Mouse (Mus musculus): Measurements from ENCODE around the gene Hpcal1.
"Not testable (repeated sequence)": the region's sequence is repeated elsewhere in the genome, so short reads cannot be mapped to it uniquely, and the experiment has no call there.

Hpcal1 gene

DNA sequence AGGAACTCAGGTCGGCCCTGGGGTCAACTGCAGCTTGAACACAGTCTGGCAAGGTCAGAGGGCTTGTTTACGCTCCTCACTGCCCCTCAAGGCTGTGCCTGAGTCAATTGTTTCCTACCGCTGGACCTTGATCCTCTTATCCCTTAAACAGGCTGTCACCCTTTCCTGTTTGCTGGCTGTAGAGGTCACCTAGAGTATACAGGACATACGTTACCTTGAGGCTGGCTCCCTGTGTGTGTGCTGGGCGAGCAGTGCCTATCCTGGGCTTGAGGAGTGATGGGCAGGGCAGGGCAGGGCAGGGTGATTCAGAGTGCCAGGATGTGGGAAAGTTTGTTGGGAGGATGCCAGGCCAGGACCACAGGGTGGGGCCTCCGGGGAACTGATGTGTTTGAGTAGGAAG lies 47.8 kb downstream of the Hpcal1 start:
- peak; percentile 50 for DNase-seq (ENCODE audit: low read depth, low spot score)

DNA sequence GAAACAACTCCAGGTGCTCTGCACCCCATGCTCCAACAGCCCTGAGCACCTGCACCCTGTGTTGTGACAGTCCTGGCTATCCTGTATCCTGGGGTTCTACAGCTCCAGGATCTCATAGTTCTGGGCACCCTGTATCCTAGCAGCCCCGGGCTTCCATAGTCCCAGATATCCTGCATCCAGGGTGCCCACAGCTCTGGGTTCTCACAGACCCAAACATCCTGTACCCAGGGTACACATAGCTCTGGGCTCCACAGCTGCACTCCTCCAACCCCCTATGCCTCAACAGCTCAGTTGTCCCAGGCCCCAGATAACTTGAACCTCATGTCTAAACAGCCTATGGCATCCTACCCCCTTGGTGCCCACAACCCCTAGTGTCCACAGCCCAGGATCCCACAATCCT lies 49.6 kb downstream of the Hpcal1 start:
- no peak for DNase-seq (ENCODE audit: low read depth, low spot score)

DNA sequence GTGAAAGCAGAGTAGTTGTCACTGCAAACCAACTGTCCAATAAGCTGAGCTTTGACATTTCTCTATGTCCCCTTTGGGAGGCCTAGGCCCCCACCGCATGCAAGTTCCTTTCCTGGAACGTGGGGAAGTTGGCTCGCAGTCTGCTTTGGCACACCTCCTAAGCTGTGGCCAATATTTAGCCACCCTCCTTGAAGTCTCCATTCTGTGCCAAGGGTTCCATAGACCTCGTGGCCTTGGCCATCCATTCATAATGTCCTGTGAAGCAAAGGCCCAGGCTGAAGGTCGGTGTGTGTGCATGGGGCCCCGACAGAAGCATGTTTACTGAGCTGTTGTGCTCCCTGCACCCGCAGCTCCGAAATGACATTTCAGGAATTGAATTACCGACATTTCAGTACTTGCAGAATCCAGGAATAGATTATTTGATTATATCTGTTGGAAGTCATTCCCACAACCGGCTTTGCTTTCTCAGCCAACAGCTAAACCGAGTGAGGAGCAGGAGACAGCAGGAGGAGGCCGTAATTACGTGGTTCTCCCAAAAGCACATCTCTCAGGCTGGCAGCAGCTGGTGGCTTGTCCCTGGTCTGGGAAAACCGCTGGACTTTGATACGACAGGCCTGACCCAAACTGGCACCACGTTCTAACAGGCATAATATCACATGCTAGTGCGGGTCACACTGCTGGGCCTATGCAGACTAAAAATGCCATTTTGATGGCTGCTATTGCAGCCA lies 51.1 kb downstream of the Hpcal1 start:
- DNase-seq (ENCODE audit: low read depth, low spot score): no peak

DNA sequence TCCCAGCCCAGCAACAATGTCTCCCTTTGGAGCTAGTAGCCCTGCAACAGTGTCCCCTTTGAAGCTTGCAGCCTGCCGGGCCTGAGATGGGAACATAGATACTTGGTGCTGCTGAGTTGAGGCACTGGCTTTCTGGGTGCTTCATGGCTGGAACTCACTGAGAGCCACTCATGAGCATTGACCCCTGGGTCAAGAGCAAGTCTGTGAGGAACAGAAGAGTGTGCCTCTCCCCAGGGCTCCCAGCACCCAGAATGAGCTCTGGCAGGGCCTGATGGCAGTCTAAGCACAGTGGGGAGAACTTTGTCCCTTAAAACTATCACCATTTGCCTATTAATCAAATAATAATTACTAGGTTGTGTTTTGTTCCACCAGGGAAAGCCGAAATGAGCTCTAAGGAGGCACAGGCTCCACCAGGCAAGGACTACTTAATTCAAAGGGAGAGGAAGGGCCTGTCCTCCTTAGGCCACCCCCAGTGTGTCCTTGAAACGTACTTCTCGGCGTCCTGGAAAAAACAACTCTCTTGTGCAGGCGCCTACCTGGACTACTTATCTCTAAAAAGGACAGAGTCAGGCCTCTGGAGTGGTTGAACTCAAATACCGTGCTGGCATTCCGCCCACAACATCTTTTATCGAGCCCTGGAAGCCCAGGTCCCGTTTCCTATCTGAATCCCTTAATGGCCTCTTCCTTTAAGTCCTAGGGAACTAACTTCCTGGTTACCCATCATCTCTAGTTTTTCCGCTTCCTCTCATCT lies 52.1 kb downstream of the Hpcal1 start:
- no peak for DNase-seq (ENCODE audit: low read depth, low spot score)

DNA sequence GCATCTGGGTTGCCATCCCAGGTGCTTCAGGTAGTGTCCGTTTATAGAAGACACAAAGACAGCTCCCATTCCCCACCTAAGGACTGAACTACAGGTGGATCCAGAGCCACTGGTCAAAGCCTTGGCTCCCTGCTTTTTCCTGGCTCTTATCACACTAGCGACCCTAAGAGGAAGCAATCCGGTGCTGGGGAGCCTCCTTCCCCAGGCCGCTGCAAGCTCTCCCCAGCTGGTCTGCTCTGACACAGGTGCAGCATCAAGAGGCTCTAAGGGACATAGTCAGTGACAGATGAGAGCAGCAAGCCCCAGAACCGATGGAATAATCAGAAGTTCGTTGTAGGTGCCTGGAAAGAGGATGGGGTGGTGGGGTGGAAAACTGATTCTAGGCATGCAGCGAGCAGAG lies 54.8 kb downstream of the Hpcal1 start:
- DNase-seq (ENCODE audit: low read depth, low spot score): no peak

DNA sequence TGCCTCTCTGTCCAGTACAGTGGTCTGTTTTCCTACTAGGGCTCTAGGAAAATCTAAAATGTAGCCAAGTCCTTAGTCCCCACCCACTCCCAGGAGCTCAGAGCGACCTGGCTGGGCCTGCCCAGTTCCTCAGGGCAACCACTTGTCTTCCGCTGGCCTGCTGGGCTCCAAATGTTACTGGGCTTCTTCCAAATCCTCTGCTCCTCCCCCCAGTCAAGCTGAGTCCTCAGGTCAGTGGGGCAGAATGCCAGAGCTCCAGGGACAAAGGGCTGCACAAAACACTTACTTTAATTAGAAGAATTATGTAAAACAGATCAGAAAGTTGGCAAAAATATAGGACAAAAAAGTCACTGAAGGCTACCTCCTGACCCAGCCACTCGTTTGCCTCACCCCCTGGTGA lies 56.1 kb downstream of the Hpcal1 start:
- DNase-seq (ENCODE audit: low read depth, low spot score): no peak

DNA sequence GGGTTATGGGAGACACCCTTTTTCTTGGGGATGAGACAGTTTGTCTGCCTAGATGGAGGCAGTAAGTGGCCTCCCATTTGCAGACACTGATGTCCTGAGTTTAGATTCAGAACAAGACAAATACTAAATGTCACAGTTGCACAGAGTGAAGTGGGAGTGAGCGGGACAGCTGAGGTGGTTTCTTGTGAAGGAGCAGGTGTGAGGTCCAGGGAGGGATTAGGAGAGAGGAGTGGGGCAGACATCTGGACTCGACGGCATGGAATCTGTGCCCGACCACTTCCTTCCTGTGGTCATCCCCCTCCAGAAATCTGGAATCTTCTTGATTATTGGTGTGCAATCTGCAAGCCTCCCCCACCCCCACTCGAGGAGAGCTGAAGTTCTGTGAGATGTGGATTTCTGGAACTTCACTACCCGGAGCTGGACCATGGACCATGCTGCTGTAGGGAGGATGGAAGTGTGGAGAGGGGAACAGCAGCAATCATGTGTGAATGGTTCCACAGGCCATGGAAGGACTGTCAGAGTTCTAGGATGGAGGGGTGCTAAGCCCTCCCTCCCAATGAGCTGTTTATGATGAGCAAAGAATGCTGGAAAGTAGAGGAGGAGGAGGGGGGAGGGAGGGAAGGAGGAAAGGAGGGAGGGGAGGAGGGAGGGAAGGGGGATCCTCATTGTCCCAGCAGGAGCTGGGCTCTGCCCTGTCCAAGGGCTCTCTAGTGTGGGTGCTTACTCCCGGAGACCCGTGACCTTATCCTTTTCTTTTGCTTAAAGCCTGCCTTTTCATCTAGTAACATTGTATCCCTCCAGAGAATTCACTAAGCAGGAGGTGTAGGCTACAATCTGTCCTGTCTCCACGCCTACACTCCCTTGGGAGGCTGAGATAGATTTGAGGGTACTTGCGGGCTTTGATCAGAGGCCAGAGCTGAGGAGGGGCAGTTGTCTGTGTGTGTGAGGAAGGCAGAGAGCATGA lies 56.8 kb downstream of the Hpcal1 start:
- no peak for DNase-seq (ENCODE audit: low read depth, low spot score)

DNA sequence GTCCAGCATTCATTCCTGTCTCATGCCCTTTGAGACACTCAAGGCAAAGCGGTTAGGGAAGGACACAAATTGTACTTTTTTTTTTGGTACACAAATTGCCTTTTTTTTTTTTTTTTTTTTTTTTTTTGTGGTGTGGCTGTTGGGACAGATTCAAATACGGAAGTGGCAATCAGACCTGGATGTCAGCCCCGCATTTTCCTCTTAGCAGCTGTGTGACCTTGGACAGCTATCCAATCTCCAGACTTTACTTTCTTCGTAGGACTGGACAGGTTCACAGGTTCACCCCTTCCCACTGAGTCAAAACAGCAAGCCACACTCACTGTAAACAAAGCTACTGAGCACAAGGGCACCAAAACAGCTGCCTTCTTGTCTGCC lies 57.5 kb downstream of the Hpcal1 start:
- DNase-seq (ENCODE audit: low read depth, low spot score): no peak

DNA sequence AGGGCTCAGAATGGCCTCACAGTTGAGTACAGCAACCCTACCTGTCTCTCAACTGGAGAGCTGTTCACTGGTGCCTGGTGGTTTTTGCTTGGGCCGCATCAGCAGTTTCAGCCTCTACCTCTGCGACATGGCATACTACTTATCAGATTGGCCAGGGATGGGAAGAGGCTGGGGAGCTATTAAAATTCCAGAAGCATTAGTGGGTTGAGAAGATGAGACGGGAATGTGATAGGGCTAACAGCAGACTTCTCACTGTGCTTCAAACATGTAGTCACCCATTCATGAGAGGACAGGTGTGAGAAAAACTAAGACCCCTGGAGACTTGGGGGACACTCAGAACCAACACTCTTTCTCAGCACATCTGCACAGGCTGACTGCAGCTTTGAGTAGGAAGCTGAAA lies 59.1 kb downstream of the Hpcal1 start:
- no peak for DNase-seq (ENCODE audit: low read depth, low spot score)

DNA sequence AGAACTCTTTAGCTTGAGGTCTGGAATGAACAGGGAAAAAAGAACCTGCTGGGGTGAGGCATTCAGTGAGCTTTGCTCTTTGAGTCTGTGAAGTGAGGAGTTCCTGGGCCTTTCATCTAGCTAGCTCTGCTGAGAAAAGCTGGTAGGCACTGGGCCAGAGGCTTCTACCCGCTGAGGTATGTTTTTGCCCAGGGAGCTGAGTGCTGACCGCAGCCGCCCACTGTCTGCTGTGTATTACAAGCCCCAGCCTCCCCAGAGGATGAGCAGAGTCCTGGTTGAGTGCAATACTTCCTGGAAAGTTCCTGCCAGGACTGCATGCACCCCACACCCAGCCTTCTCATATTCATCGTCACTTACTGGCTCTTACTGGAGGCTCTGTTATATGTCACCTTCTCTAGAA lies 59.8 kb downstream of the Hpcal1 start:
- DNase-seq (ENCODE audit: low read depth, low spot score): no peak

DNA sequence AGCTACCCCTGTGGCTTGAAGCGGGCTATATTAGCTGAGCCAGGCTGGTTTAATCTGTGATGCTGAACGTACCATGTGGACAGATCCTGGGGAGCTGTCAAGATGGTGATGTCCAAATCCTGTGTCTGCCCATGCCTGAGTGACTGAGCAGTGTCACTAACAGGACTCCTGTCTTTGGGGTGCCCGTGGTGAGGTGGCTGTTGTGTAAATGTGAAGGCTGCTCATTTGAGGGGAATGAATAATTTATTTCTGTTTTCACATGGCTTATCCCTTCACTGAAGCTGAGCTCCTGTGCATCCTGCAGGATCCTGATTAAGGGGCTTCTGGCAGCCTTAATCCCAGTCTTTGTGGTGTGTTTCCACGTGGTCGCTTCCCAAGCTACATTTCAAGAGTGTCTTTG lies 62.2 kb downstream of the Hpcal1 start:
- DNase-seq (ENCODE audit: low read depth, low spot score): no peak

DNA sequence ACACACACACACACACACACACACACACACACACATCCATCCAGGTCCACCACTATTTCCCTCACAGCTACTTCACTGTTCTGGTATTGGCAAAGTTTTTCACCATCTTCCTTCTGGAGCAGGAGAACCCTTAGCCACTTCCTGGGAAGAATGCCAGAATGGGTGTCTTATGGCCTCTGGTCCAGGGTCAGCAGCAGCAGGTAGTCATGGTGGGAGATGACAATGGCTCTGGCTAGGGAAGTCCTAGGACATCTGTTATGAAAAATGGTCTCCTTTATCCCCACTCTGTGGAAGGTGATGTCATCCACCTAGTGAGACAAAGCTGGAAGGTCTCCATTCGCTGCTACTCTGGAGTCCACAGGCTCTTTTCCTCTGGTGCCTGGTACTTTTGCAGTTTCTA lies 64.1 kb downstream of the Hpcal1 start:
- DNase-seq (ENCODE audit: low read depth, low spot score): no peak

DNA sequence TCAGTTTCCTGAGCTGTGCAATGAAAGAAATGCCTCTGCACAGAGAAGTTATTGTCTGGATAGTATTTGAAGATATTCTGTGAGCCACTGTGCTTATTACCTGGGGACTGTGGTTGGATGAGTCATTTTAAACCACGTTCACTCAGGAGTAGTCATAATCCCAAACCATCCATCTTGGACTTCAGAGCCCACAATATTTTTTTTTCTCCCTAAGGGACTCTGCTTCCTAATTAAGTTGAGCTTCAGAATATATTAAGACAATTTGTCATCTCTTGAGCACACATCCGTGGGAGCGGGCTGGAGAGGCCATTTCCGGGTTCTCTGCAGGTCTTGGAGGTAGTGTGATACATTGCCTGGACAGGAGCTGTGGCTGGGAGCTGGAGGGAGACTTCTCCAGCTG lies 66.2 kb downstream of the Hpcal1 start:
- no peak for DNase-seq (ENCODE audit: low read depth, low spot score)

DNA sequence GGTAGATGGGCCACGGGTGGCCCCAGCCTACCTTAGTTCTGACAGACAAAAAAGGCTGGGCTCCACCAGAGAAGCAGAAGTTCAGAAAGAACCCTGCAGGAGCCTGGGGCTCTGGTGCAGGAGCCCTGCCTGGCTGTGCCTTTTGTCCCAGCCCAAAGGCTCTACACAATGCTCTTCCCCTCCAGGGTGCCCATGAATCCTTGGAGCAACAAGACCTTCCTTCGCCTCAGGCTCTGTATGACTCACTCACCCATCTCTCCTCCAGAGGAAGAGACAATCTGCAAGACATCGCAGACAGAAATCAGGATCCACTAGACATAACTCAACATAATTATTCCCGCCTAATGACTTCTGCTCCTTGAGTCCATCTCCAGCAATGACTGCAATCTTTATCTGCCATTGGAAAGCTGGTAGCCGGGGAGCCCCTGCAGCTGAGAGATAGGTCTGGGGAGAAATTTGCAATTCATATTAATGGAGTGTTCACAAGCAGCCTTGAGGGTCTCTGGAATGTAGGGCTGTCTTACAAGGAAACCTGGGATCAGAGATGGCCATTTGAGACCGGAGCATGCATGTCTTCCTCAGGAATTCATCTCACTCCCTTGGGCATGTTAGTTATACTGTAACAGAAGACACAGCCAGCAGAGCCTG lies 71.8 kb downstream of the Hpcal1 start:
- no peak for DNase-seq (ENCODE audit: low read depth, low spot score)

DNA sequence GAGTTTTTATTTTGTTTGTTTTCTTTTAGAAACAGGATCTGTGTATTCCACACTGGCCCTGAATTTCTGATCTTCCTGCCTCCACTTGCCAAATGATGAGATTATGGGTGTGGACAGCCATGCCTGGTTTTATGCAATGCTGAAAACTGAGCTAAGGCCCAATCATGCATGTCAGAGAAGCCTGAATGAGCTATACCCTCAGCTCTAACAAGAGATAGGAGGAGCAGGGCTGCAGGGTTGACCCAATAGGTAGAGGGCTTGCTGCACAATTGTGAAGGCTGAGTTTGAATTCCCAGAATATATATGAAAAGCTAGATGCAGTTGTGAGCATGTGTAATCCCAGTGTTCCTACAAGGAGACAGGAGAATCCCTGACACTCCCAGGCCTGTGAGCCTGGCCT lies 72.4 kb downstream of the Hpcal1 start:
- no peak for DNase-seq (ENCODE audit: low read depth, low spot score)

DNA sequence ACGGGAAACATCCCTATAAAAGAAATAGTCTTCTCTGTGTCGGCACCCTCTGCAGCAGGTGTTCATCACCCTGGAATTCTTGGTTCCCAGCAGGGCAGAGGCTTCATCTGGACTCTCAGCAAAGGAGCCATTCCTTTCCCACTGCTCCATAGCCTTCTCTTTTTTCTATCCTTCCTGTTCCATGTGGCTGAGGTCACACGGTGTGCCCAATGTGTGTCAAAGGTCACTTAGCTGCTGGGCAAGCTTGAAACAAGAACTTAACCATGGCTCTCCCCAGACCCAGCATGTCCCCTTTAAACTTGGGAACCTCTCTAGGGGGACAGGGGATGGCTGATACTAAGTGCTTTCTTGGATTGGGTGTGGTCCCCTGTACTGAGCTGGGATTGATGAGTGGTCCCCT lies 73.3 kb downstream of the Hpcal1 start:
- DNase-seq (ENCODE audit: low read depth, low spot score): no peak

DNA sequence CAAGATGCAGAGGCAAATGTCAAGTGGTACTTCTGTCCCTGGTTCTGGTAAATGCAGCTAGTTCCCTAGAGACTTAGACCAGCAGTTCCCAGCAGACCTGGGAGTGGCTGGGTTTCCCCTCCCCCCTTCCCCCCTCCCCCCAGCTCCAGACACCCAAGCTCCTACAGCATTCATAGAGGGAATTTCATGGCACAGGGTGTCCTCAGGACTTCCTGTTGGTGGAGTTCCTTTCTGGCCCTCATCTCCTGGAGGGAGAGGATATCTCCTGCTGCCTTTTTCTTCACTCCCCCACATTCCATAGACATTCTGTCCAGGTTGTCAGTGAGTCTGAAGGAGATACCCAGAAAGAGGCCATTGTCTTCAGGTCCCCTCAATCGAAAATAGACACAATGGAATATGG lies 76.9 kb downstream of the Hpcal1 start:
- DNase-seq (ENCODE audit: low read depth, low spot score): not testable (repeated sequence)

DNA sequence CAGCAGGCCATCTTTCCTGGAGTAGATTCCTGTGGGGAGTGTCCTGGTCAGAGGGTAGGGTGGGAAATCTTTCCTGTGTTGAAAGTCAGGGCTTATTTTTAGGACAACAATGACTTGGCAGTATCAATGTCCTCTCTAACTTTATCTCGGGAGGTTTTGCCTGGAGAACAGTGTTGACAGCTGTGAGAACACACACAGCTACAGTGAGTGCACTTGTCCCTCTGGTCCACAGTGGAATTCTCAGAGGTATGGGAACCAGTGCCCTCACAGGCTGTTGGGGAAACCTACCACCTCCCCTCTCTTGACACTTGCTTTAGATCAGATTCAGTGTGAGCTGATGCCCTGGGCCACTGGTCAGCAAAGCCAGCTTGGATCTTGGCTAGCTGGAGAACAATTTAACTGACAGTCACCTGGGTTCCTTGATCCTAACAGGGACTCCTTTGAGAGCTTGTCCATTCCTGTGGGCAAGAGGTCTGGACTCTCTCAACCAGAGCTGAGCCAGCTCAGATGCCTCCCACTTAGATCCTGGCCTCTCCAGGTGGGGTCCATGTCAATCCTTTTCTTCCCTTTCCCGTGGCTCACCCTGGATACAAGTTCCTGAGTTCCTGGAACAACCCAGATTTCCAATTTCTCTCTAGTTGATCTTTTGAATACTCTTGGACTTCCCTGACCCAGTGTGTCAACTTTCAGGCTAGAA lies 79.0 kb downstream of the Hpcal1 start:
- no peak for DNase-seq (ENCODE audit: low read depth, low spot score)

DNA sequence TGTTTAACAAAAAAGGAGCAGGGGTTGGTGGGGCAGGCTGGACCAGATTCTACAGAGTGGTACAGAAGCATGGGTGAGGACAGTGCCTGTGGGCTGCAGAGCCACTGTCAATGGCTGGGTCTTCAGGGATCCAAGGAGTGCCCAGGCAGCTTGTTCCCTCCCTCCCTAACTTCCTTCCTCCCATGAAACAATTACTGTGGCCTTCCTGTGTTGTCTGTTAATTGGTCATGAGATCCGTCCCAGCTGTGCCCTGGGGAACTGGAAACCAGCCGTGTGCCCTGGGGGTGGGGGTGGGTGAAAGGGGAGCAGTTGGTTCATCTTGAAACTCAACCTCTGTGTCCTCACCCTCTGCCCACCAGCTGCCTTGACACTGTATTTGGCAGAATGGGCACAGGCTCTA lies 79.9 kb downstream of the Hpcal1 start:
- DNase-seq (ENCODE audit: low read depth, low spot score): no peak

DNA sequence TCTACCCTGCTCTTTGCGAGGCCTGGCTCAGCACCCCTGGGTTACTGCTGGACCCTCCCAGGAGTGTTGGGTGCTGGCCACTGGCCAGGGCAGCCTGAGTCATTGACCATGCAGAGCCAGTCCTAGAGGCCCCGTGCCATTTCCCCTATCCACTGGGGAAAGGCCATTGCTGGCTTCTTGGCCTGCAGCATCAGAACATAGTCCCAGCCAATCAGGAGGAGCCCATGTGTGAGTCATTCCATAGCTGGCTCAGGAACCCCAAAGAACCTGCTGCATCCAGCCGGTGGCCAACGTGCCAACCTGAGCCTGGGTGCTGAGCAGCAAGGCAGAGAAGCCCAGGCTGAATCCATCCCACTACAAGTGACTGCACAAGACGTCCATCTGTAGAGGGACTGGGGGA lies 83.1 kb downstream of the Hpcal1 start:
- DNase-seq (ENCODE audit: low read depth, low spot score): not testable (repeated sequence)

DNA sequence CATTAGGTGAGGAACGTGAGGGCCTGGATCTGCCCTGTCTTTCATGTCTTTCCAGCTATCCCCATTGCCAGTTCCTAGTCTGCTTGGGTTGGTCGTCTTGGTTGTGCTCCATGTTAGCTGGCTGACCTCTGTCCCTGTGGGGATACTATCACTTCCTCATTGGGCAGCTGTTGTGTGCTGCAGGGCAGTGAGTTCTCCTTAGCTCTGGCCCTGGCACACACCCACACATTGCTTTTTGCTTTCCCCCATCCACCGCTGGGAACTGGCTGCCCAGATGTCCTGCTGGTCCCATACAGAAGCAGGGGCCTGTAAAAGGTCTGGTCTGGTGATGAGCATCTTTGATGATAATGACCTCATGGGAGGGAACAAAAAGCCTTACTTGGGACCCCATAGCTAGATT lies 84.2 kb downstream of the Hpcal1 start:
- not testable (repeated sequence) for DNase-seq (ENCODE audit: low read depth, low spot score)

Data from retina, adult 2 months (tissue).